Mouse (Mus musculus): Measurements from ENCODE around the gene Smpdl3b. TPM values are rescaled to one million over a fixed set of nuclear protein-coding genes. Genes with fewer than 3 reads are reported as not detected.
A peak's percentile ranks its signal among the peaks of the same experiment; 100 is the strongest.
"Not testable (repeated sequence)": the region's sequence is repeated elsewhere in the genome, so short reads cannot be mapped to it uniquely, and the experiment has no call there.

Smpdl3b gene
- total RNA-seq, 1 experiment, result 28.9 TPM

- TF ChIP-seq HCFC1 (IDR thresholded peaks at IDR 0.05; ENCODE audit: borderline replicate concordance, insufficient read depth, low read length) (no peak), ZNF384 (IDR thresholded peaks at IDR 0.05; ENCODE audit: low read depth, low read length) (no peak), CHD2 (IDR thresholded peaks at IDR 0.05; ENCODE audit: low read depth, low read length) (no peak), MAFK (IDR thresholded peaks at IDR 0.05; ENCODE audit: insufficient read depth, low read depth, low read length) (no peak), ZC3H11A (IDR thresholded peaks at IDR 0.05; ENCODE audit: borderline replicate concordance, low read depth, low read length) (no peak)
These were observed 14.7 kb upstream of the Smpdl3b start for GRCm38 (mm10) chr4:132771776-132772175.

GRCm38 (mm10) chr4:132767914-132768876 is 11.1 kb upstream of the Smpdl3b start, which contains the start of gene Rpa2:
Rpa2 (plus strand) TSS chr4:132768332.
- Histone ChIP-seq H3K4me3 (ENCODE audit: insufficient read depth in 1 of 2, low read depth in 1 of 2, low read length in 2 of 2, poor library complexity in 1 of 2, severe bottlenecking in 1 of 2) (peak within 1 kb of the TSS; percentile 99 to 100), H3K9me3 (ENCODE audit: control insufficient read depth, insufficient read depth, low read depth, low read length) (no peaks in the 10 kb centered on the region), H3K9ac (ENCODE audit: insufficient read depth, low read depth, low read length, poor library complexity, severe bottlenecking) (peak within 1 kb of the TSS; percentile 100), H3K27ac (ENCODE audit: insufficient read depth, low read depth, low read length, poor library complexity, severe bottlenecking) (peak within 1 kb of the TSS; percentile 96), H3K4me1 (ENCODE audit: control insufficient read depth in 2 of 2, insufficient read depth in 2 of 2, low read length in 2 of 2, poor library complexity in 1 of 2) (peaks cover 1 to 2% of the 10 kb centered on the region in 2 experiments; a peak in 2 of 4 replicates), H3K36me3 (ENCODE audit: control insufficient read depth, insufficient read depth, low read length, poor library complexity, severe bottlenecking) (peaks cover 26% of the 10 kb centered on the region)
- in situ Hi-C loops (cut with MboI; ENCODE audit: low sequenced_read_pairs in 2 of 2, unreplicated experiment in 2 of 2), result no loop called here
- no peak for TF ChIP-seq ZC3H11A (IDR thresholded peaks at IDR 0.05; ENCODE audit: borderline replicate concordance, low read depth, low read length)
- no peak for TF ChIP-seq MAFK (IDR thresholded peaks at IDR 0.05; ENCODE audit: insufficient read depth, low read depth, low read length)
- peak; percentile 89 for TF ChIP-seq HCFC1 (IDR thresholded peaks at IDR 0.05; ENCODE audit: borderline replicate concordance, insufficient read depth, low read length)
- TF ChIP-seq CHD2 (IDR thresholded peaks at IDR 0.05; ENCODE audit: low read depth, low read length), result peak; percentile 80
- TF ChIP-seq ZNF384 (IDR thresholded peaks at IDR 0.05; ENCODE audit: low read depth, low read length), result peak; percentile 96
- peak; percentile 100 for DNase-seq (ENCODE audit: low read depth, low spot score)

More at GRCm38 (mm10) chr4:132771776-132772175, 14.7 kb upstream of the Smpdl3b start:
- Histone ChIP-seq H3K36me3 (ENCODE audit: control insufficient read depth, insufficient read depth, low read length, poor library complexity, severe bottlenecking) (peaks cover 54% of the 10 kb centered on the region), H3K9ac (ENCODE audit: insufficient read depth, low read depth, low read length, poor library complexity, severe bottlenecking) (no peak overlapping the region), H3K27ac (ENCODE audit: insufficient read depth, low read depth, low read length, poor library complexity, severe bottlenecking) (no peak overlapping the region), H3K4me3 (ENCODE audit: insufficient read depth in 1 of 2, low read depth in 1 of 2, low read length in 2 of 2, poor library complexity in 1 of 2, severe bottlenecking in 1 of 2) (no peak overlapping the region), H3K9me3 (ENCODE audit: control insufficient read depth, insufficient read depth, low read depth, low read length) (no peaks in the 10 kb centered on the region), H3K4me1 (ENCODE audit: control insufficient read depth in 2 of 2, insufficient read depth in 2 of 2, low read length in 2 of 2, poor library complexity in 1 of 2) (peaks cover 1 to 2% of the 10 kb centered on the region in 2 experiments; a peak in 2 of 4 replicates)
- in situ Hi-C loops (cut with MboI; ENCODE audit: low sequenced_read_pairs in 2 of 2, unreplicated experiment in 2 of 2), result no loop called here
- no peak for DNase-seq (ENCODE audit: low read depth, low spot score)

- H3K4me3 ChIP-seq (ENCODE audit: insufficient read depth in 1 of 2, low read depth in 1 of 2, low read length in 2 of 2, poor library complexity in 1 of 2, severe bottlenecking in 1 of 2); H3K9me3 ChIP-seq (ENCODE audit: control insufficient read depth, insufficient read depth, low read depth, low read length); DNase-seq (ENCODE audit: low read depth, low spot score); H3K27ac ChIP-seq (ENCODE audit: insufficient read depth, low read depth, low read length, poor library complexity, severe bottlenecking); H3K36me3 ChIP-seq (ENCODE audit: control insufficient read depth, insufficient read depth, low read length, poor library complexity, severe bottlenecking); in situ Hi-C loops (cut with MboI; ENCODE audit: low sequenced_read_pairs in 2 of 2, unreplicated experiment in 2 of 2); H3K9ac ChIP-seq (ENCODE audit: insufficient read depth, low read depth, low read length, poor library complexity, severe bottlenecking); H3K4me1 ChIP-seq (ENCODE audit: control insufficient read depth in 2 of 2, insufficient read depth in 2 of 2, low read length in 2 of 2, poor library complexity in 1 of 2): not testable (repeated sequence)
These were observed 6.1 kb upstream of the Smpdl3b start for GRCm38 (mm10) chr4:132763125-132763524.

GRCm38 (mm10) chr4:132762602-132763001 is 5.5 kb upstream of the Smpdl3b start:
- H3K9me3 ChIP-seq (ENCODE audit: control insufficient read depth, insufficient read depth, low read depth, low read length), result no peaks in the 10 kb centered on the region
- no peaks in the 10 kb centered on the region for H3K36me3 ChIP-seq (ENCODE audit: control insufficient read depth, insufficient read depth, low read length, poor library complexity, severe bottlenecking)
- DNase-seq (ENCODE audit: low read depth, low spot score), result no peak
- no peak for TF ChIP-seq CHD2 (IDR thresholded peaks at IDR 0.05; ENCODE audit: low read depth, low read length)
- TF ChIP-seq ZC3H11A (IDR thresholded peaks at IDR 0.05; ENCODE audit: borderline replicate concordance, low read depth, low read length), result no peak
- in situ Hi-C loops (cut with MboI; ENCODE audit: low sequenced_read_pairs in 2 of 2, unreplicated experiment in 2 of 2), result no loop called here
- no peak overlapping the region for H3K9ac ChIP-seq (ENCODE audit: insufficient read depth, low read depth, low read length, poor library complexity, severe bottlenecking)
- H3K4me3 ChIP-seq (ENCODE audit: insufficient read depth in 1 of 2, low read depth in 1 of 2, low read length in 2 of 2, poor library complexity in 1 of 2, severe bottlenecking in 1 of 2), result no peak overlapping the region
- peaks cover 1 to 4% of the 10 kb centered on the region in 2 experiments; a peak in 2 of 4 replicates for H3K4me1 ChIP-seq (ENCODE audit: control insufficient read depth in 2 of 2, insufficient read depth in 2 of 2, low read length in 2 of 2, poor library complexity in 1 of 2)
- H3K27ac ChIP-seq (ENCODE audit: insufficient read depth, low read depth, low read length, poor library complexity, severe bottlenecking), result no peak overlapping the region
